Mouse (Mus musculus) bone marrow macrophage, adult 2 months (primary cell): ENCODE results near the gene Rb1. TPM values are rescaled to one million over a fixed set of nuclear protein-coding genes. Genes with fewer than 3 reads are reported as not detected.
A peak's percentile ranks its signal among the peaks of the same experiment; 100 is the strongest.

Experiments
- H3K27ac ChIP-seq: 2 replicates; pipeline ENCODE4 v1.5.1; 2012; ENCODE audit warnings: low read depth, low read length; ENCODE audit not compliant: insufficient read depth
- H3K4me1 ChIP-seq: 2 replicates; pipeline ENCODE4 v1.6.1; 2012; ENCODE audit warnings: low read length; ENCODE audit not compliant: control insufficient read depth, insufficient read depth
- H3K4me3 ChIP-seq: 2 replicates; pipeline ENCODE4 v1.5.1; 2012; ENCODE audit warnings: mild to moderate bottlenecking, low read length, moderate library complexity; ENCODE audit not compliant: insufficient read depth
- CTCF ChIP-seq: IDR thresholded peaks from 2 replicates; pipeline ENCODE4 v1.5.1; 2012; ENCODE audit warnings: low read depth, mild to moderate bottlenecking, low read length, moderate library complexity
- POLR2A ChIP-seq: IDR thresholded peaks from 2 replicates; pipeline ENCODE4 v1.6.1; 2012; ENCODE audit warnings: mild to moderate bottlenecking, low read depth, low read length, borderline replicate concordance
- polyA plus RNA-seq: library from polyadenylated mRNA; stranded (reverse); fragments of >200 nt; gene quantifications from 2 replicates; pipeline ENCODE4 v1.2.4, GENCODE M21; 2012; ENCODE audit not compliant: missing spikeins, insufficient read depth, insufficient read length

Rb1 gene
- polyA plus RNA-seq, 1 experiment = 46.2 TPM

DNA sequence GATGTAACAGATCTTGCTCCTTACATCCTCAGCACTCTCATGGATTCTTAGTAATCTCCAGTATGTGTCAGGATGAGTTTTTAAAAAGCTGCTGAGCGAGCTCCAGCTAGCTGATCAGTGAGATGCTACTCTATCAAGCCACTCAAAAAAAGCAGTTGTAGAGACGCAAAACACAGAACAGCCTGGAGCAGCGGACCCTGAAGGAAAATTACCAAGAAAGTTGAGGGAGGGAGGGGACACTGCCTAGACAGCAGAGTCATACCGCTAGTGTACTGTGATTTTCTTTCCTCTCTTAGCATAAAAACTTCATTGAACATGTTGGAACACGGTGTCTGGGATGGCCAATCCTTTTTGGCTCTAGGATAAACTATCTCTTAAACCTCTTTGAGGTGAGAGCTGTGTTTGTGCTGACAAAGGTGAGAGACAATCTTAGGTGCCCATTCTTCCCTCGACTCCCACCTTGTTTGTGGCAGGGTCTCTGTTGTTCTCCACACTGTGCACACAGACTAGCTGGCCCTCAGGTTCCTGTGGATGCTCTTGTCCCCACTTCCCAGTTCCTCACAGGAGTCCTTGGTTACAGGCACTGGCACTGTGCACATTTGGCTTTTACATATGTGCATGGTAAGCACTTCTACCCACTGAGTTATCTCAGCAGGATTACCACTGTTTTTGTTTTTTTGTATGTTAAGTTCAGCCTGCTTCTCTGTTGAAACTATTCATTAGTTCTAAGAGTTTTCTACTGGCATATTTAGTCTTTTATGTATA lies 10.9 kb upstream of the Rb1 start:
- no peak for TF ChIP-seq CTCF
- TF ChIP-seq POLR2A = no peak
- H3K27ac ChIP-seq = peak overlapping the region; percentile 21; the same call in 1 of the 2 replicates
- H3K4me1 ChIP-seq = peaks cover 37% of the 10 kb centered on the region
- no peak overlapping the region for H3K4me3 ChIP-seq

DNA sequence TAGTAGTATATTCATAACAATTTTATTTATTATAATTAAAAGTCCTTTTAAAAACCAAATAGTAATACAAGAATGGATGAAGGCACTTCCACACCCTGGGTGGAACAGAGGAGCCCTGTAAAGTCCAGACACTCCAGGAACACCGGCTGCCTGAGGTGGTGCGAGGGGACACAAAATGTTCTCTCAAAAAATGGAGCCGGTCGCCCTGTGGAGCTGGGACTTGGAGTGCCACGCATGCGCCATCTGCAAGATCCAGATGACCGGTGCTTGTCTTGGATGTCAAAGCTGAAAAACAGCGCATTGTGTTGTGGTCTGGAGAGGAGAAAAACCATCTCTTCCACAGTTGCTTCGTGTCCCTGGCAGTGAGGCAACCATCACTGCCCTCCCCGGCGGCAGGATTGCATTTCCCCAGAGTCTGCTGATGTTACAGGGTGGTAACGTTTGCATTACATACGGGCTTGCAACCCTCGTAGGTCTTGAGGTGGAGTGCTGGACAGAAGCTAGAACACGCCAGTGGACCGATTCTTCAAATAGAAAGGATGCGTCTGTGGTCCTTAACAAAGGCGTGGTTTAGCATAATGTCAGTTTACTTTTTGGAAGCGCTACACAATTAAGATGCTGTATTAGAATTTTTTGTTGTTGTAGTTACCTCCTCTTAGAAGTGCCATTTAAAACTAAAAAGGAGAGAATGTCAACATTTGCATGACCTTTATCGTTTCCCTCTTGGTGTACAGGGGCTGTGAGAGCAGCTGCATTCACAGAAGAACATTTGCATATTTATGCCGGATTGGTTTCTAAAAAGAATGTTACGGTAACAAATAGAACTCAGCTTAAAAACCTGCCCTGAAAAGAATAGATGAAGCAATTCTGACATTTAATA lies 9.5 kb upstream of the Rb1 start:
- peaks cover 37% of the 10 kb centered on the region for H3K4me1 ChIP-seq
- TF ChIP-seq CTCF (no peak), POLR2A (no peak)
- no peak overlapping the region for H3K4me3 ChIP-seq
- no peak overlapping the region for H3K27ac ChIP-seq

DNA sequence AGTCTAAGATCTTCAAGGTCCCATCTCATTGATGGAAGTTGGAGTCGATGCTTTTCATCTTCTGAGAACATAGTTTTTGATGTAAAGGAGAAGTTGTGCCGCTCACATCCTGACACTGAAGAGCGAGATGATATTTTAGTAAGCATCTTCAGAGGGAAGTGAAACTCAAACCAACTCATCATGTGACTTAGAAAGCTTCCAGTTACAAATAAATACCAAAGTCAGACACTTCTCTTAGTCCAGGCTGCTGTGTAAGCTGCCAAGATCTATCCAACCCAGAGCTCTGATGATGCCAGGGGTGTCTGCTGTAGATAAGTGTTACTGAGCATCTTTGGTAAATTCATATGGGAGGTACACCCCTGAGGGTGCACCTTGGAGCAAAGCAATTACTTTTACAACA lies 8.3 kb upstream of the Rb1 start:
- peaks cover 31% of the 10 kb centered on the region for H3K4me1 ChIP-seq
- TF ChIP-seq POLR2A (no peak), CTCF (no peak)
- peak overlapping the region; percentile 84 for H3K27ac ChIP-seq
- H3K4me3 ChIP-seq = no peak overlapping the region

DNA sequence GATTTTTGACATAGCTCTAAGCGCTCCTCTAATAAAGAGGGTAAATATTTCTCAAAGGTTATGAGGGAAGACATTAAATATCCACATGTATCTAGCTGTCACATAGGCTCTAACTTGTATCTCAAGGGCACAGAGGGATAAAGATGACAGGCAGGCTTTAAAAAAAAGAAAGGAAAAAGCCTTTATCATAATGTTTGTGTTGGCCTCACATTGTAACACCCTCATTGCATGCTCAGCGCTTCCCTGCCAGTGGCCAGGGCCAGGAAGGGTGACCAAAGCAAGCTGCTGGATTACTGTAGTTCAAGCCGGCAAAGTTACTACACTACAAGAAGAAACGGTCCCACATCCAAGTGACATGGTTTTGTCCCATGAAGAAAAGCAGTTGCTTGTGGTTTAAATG lies 5.8 kb upstream of the Rb1 start:
- TF ChIP-seq POLR2A (no peak), CTCF (no peak)
- H3K4me3 ChIP-seq = no peak overlapping the region
- H3K4me1 ChIP-seq = peaks cover 33% of the 10 kb centered on the region
- no peak overlapping the region for H3K27ac ChIP-seq

GRCm38 (mm10) chr14:73329871-73330270 lies 4.2 kb upstream of the Rb1 start:
- TF ChIP-seq CTCF = no peak
- no peak for TF ChIP-seq POLR2A
- peaks cover 27% of the 10 kb centered on the region for H3K4me1 ChIP-seq
- H3K27ac ChIP-seq = no peak overlapping the region
- no peak overlapping the region for H3K4me3 ChIP-seq

GRCm38 (mm10) chr14:73326511-73326910 lies 889 bp upstream of the Rb1 start:
- Histone ChIP-seq H3K4me3 (peak overlapping the region; percentile 75), H3K4me1 (peaks cover 13% of the 10 kb centered on the region), H3K27ac (peak overlapping the region; percentile 83)
- TF ChIP-seq CTCF (no peak), POLR2A (no peak)

GRCm38 (mm10) chr14:73324634-73325455 lies 777 bp downstream of the Rb1 start:
- TF ChIP-seq POLR2A = 0 out of 2 replicates have a peak, but pooled peaks have one; percentile 33
- TF ChIP-seq CTCF = no peak
- peak overlapping the region; percentile 83 for H3K27ac ChIP-seq
- H3K4me3 ChIP-seq = peak overlapping the region; percentile 75
- H3K4me1 ChIP-seq = peaks cover 13% of the 10 kb centered on the region

DNA sequence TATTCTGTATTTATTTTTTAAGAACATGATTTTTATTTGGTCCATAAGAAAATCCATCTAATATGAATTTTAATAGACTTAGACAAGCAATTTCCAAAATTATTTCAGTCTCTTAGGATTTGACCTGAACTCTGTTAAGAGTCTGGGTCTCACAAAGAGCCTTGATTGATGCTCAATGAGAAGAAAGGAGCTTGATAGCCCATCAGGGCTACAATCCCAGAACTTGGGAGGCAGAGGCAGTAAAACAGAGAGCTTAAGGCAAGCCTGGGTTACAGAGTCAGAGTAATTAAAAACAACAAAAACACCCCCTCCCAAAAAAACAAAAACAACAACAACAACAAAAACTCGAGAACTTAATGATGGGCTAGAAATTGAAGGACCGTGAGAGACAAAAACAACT lies 1.7 kb downstream of the Rb1 start:
- no peak overlapping the region for H3K27ac ChIP-seq
- no peak overlapping the region for H3K4me3 ChIP-seq
- H3K4me1 ChIP-seq = peaks cover 13% of the 10 kb centered on the region
- no peak for TF ChIP-seq POLR2A
- no peak for TF ChIP-seq CTCF

- TF ChIP-seq CTCF = no peak
- TF ChIP-seq POLR2A = no peak
- Histone ChIP-seq H3K4me1 (peaks cover 12% of the 10 kb centered on the region), H3K4me3 (no peak overlapping the region), H3K27ac (no peak overlapping the region)
Measured at GRCm38 (mm10) chr14:73322142-73322541, 3.5 kb downstream of the Rb1 start.

DNA sequence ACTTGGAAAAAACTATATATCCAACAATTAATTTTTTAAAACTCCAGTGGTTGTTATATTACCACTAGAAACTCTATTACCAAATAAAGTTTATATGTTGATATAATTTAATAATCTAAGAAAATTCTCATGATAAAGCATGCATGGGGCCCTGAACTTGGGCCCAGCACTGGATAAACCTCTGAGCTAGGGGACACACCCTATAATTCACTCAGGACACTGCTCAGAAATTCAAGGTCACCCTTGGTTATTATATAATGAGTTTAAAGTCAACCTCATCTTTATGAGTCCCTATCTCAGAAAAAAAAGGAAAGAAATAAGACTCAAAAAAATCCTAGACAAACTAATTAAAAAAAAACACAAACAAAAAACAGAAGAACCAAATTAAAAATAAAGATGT lies 8.7 kb downstream of the Rb1 start:
- Histone ChIP-seq H3K4me3 (no peak overlapping the region), H3K27ac (no peak overlapping the region), H3K4me1 (peaks cover 3% of the 10 kb centered on the region)
- no peak for TF ChIP-seq CTCF
- TF ChIP-seq POLR2A = no peak
